Mouse (Mus musculus): Measurements from ENCODE around the gene Plod1. TPM values are rescaled to one million over a fixed set of nuclear protein-coding genes. Genes with fewer than 3 reads are reported as not detected.

The Plod1 gene
- polyA plus RNA-seq, 1 experiment = 36.0 TPM

- no peak overlapping the region for H3K4me3 ChIP-seq (replicated peaks; ENCODE audit: insufficient read depth, low read depth, low read length)
- 77% methylated on average over 12 of the region's 12 CpGs for WGBS
- no peaks in the 10 kb centered on the region for H3K27me3 ChIP-seq (ENCODE audit: control insufficient read depth, insufficient read depth, low read length)
- no peak for DNase-seq
- no peak overlapping the region for H3K27ac ChIP-seq (ENCODE audit: insufficient read depth, low read length)
- TF ChIP-seq POLR2A (IDR thresholded peaks at IDR 0.05; ENCODE audit: borderline replicate concordance, insufficient read depth, low read length) (no peak), CTCF (IDR thresholded peaks at IDR 0.05; ENCODE audit: borderline replicate concordance, insufficient read depth, low read depth, low read length) (no peak)
- H3K4me1 ChIP-seq (ENCODE audit: control insufficient read depth, insufficient read depth, low read length) = peaks cover 3% of the 10 kb centered on the region; the same call in 1 of the 2 replicates
Measured at GRCm38 (mm10) chr4:147886158-147886557, 50.4 kb downstream of the Plod1 start.

GRCm38 (mm10) chr4:147884138-147884537, 52.4 kb downstream of the Plod1 start:
- no peak for DNase-seq
- H3K27ac ChIP-seq (ENCODE audit: insufficient read depth, low read length) = no peak overlapping the region
- no peak overlapping the region for H3K4me3 ChIP-seq (replicated peaks; ENCODE audit: insufficient read depth, low read depth, low read length)
- WGBS = 59% methylated on average over 3 of the region's 3 CpGs
- H3K27me3 ChIP-seq (ENCODE audit: control insufficient read depth, insufficient read depth, low read length) = no peaks in the 10 kb centered on the region
- H3K4me1 ChIP-seq (ENCODE audit: control insufficient read depth, insufficient read depth, low read length) = peaks cover 3% of the 10 kb centered on the region; the same call in 1 of the 2 replicates
- TF ChIP-seq CTCF (IDR thresholded peaks at IDR 0.05; ENCODE audit: borderline replicate concordance, insufficient read depth, low read depth, low read length) = no peak
- TF ChIP-seq POLR2A (IDR thresholded peaks at IDR 0.05; ENCODE audit: borderline replicate concordance, insufficient read depth, low read length) = no peak

GRCm38 (mm10) chr4:147883041-147883440, 53.5 kb downstream of the Plod1 start:
- Histone ChIP-seq H3K27ac (ENCODE audit: insufficient read depth, low read length) (no peak overlapping the region), H3K4me1 (ENCODE audit: control insufficient read depth, insufficient read depth, low read length) (no peaks in the 10 kb centered on the region; the same call in 1 of the 2 replicates), H3K4me3 (replicated peaks; ENCODE audit: insufficient read depth, low read depth, low read length) (no peak overlapping the region), H3K27me3 (ENCODE audit: control insufficient read depth, insufficient read depth, low read length) (no peaks in the 10 kb centered on the region)
- WGBS = 10% methylated on average over 6 of the region's 6 CpGs
- TF ChIP-seq POLR2A (IDR thresholded peaks at IDR 0.05; ENCODE audit: borderline replicate concordance, insufficient read depth, low read length) (no peak), CTCF (IDR thresholded peaks at IDR 0.05; ENCODE audit: borderline replicate concordance, insufficient read depth, low read depth, low read length) (no peak)
- no peak for DNase-seq

- H3K4me3 ChIP-seq (replicated peaks; ENCODE audit: insufficient read depth, low read depth, low read length) = no peak overlapping the region
- TF ChIP-seq CTCF (IDR thresholded peaks at IDR 0.05; ENCODE audit: borderline replicate concordance, insufficient read depth, low read depth, low read length) (no peak), POLR2A (IDR thresholded peaks at IDR 0.05; ENCODE audit: borderline replicate concordance, insufficient read depth, low read length) (no peak)
- H3K27me3 ChIP-seq (ENCODE audit: control insufficient read depth, insufficient read depth, low read length) = no peaks in the 10 kb centered on the region
- WGBS = 94% methylated on average over 7 of the region's 7 CpGs
- DNase-seq = no peak
- H3K4me1 ChIP-seq (ENCODE audit: control insufficient read depth, insufficient read depth, low read length) = no peaks in the 10 kb centered on the region; the same call in 1 of the 2 replicates
- no peak overlapping the region for H3K27ac ChIP-seq (ENCODE audit: insufficient read depth, low read length)
Measured at GRCm38 (mm10) chr4:147881792-147882191, 54.8 kb downstream of the Plod1 start.

GRCm38 (mm10) chr4:147879865-147880264, 56.7 kb downstream of the Plod1 start:
- TF ChIP-seq POLR2A (IDR thresholded peaks at IDR 0.05; ENCODE audit: borderline replicate concordance, insufficient read depth, low read length) = no peak
- TF ChIP-seq CTCF (IDR thresholded peaks at IDR 0.05; ENCODE audit: borderline replicate concordance, insufficient read depth, low read depth, low read length) = no peak
- no peak overlapping the region for H3K4me3 ChIP-seq (replicated peaks; ENCODE audit: insufficient read depth, low read depth, low read length)
- H3K27ac ChIP-seq (ENCODE audit: insufficient read depth, low read length) = no peak overlapping the region
- H3K27me3 ChIP-seq (ENCODE audit: control insufficient read depth, insufficient read depth, low read length) = no peaks in the 10 kb centered on the region
- no peak for DNase-seq
- WGBS = 55% methylated on average over 5 of the region's 5 CpGs
- H3K4me1 ChIP-seq (ENCODE audit: control insufficient read depth, insufficient read depth, low read length) = no peaks in the 10 kb centered on the region; the same call in 1 of the 2 replicates

- Histone ChIP-seq H3K4me3 (replicated peaks; ENCODE audit: insufficient read depth, low read depth, low read length) (no peak overlapping the region), H3K27ac (ENCODE audit: insufficient read depth, low read length) (no peak overlapping the region), H3K4me1 (ENCODE audit: control insufficient read depth, insufficient read depth, low read length) (no peaks in the 10 kb centered on the region; the same call in 1 of the 2 replicates), H3K27me3 (ENCODE audit: control insufficient read depth, insufficient read depth, low read length) (no peaks in the 10 kb centered on the region)
- TF ChIP-seq CTCF (IDR thresholded peaks at IDR 0.05; ENCODE audit: borderline replicate concordance, insufficient read depth, low read depth, low read length) (no peak), POLR2A (IDR thresholded peaks at IDR 0.05; ENCODE audit: borderline replicate concordance, insufficient read depth, low read length) (no peak)
- 64% methylated on average over 2 of the region's 2 CpGs for WGBS
- DNase-seq = no peak
Measured at GRCm38 (mm10) chr4:147879456-147879855, 57.1 kb downstream of the Plod1 start.

- 95% methylated on average over 9 of the region's 9 CpGs for WGBS
- no peak for TF ChIP-seq POLR2A (IDR thresholded peaks at IDR 0.05; ENCODE audit: borderline replicate concordance, insufficient read depth, low read length)
- no peak for TF ChIP-seq CTCF (IDR thresholded peaks at IDR 0.05; ENCODE audit: borderline replicate concordance, insufficient read depth, low read depth, low read length)
- Histone ChIP-seq H3K27me3 (ENCODE audit: control insufficient read depth, insufficient read depth, low read length) (no peaks in the 10 kb centered on the region), H3K4me1 (ENCODE audit: control insufficient read depth, insufficient read depth, low read length) (no peaks in the 10 kb centered on the region; the same call in 1 of the 2 replicates), H3K27ac (ENCODE audit: insufficient read depth, low read length) (no peak overlapping the region), H3K4me3 (replicated peaks; ENCODE audit: insufficient read depth, low read depth, low read length) (no peak overlapping the region)
- no peak for DNase-seq
Measured at GRCm38 (mm10) chr4:147878537-147878936, 58.0 kb downstream of the Plod1 start.

- H3K4me3 ChIP-seq (replicated peaks; ENCODE audit: insufficient read depth, low read depth, low read length) = no peak overlapping the region
- H3K27me3 ChIP-seq (ENCODE audit: control insufficient read depth, insufficient read depth, low read length) = no peaks in the 10 kb centered on the region
- 79% methylated on average over 4 of the region's 4 CpGs for WGBS
- DNase-seq = no peak
- TF ChIP-seq CTCF (IDR thresholded peaks at IDR 0.05; ENCODE audit: borderline replicate concordance, insufficient read depth, low read depth, low read length) (no peak), POLR2A (IDR thresholded peaks at IDR 0.05; ENCODE audit: borderline replicate concordance, insufficient read depth, low read length) (no peak)
- no peaks in the 10 kb centered on the region for H3K4me1 ChIP-seq (ENCODE audit: control insufficient read depth, insufficient read depth, low read length)
- H3K27ac ChIP-seq (ENCODE audit: insufficient read depth, low read length) = no peak overlapping the region
Measured at GRCm38 (mm10) chr4:147875852-147876575, 60.6 kb downstream of the Plod1 start.
